Mouse (Mus musculus): ENCODE measurements around the gene Ryr1.
"Not testable (repeated sequence)": the region's sequence is repeated elsewhere in the genome, so short reads cannot be mapped to it uniquely, and the experiment has no call there.

Ryr1 gene

DNA sequence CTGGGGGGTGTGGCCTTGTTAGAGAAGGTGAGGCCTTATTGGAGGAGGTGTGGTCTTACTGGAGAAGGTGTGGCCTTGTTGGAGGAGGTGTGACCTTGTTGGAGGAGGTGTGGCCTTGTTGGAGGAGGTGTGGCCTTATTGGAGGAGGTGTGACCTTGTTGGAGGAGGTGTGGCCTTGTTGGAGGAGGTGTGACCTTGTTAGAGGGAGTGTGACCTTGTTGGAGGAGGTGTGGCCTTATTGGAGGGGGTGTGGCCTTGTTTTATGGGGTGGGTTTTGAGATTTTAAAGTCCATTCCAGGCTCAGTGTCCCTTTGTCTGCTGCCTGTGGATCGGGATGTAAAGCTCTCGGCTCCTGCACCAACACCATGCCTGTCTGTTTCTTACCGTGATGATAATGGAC is 40.6 kb downstream of the Ryr1 start:
- no peak for DNase-seq (ENCODE audit: low spot score in 2 of 2)

DNA sequence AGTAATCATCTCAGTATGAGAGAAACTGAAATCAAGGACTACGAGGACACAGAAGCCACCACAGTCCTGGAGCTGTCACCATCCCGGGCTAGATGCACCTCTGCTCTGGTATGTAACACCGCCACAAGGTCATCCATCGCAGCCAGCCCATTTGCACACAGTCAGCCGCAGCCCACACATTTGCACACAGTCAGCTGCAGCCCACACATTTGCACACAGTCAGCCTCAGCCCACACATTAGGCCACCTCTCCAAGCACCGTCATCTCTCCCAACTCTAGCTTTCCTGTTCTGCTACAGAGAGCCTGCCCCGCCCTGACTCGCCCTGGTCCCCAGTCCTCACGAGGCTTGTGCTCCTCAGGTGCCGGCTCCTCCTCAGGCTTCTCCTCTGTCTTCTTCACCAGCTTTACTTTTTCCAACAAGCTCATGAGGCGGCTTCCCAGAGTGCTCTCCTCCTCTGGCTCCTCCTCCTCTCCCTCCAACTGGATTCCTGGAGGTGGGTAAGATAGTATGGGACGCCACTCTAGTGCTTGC is 45.5 kb downstream of the Ryr1 start:
- DNase-seq (ENCODE audit: low spot score in 2 of 2) = no peak

DNA sequence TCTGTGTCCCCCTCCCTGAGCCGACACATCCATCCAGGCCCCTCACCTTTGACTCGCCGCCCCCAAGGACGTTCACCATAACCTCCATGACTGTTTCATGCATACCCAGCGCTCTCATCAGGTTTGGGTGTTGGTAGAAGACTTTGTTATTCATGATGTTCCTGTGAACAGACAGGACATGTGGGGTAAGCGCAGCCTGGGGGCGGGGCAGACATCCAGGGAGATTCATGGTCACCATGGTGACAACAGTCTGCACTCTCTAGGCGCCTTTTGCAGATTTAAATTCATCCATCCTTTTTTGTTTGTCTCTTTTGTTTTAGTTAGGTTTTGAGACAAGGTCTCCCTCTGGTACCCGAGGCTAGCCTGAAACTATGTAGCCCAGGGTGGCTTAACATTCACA is 48.0 kb downstream of the Ryr1 start:
- peak in 1 of 2 experiments; percentile 31 for DNase-seq (ENCODE audit: low spot score in 2 of 2)

DNA sequence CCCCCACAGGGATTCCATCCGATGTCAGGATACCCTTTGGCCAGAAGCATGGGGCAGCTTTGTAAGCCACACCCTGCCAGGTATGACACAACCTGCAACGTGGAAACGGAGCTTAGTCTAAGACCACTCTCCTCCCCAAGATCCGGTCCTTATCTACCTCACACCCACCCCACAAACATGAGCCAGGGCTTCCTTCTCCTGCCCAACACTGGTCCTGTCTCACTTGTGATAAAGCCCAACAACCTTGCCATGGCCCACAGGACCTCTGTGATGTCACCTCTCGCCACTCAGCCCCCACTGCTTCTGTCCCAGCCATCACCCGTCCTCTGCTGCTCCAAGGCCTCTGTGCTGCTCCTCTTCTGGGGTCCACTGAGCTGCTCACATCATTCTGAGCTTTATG is 49.8 kb downstream of the Ryr1 start:
- DNase-seq (ENCODE audit: low spot score in 2 of 2) = no peak

DNA sequence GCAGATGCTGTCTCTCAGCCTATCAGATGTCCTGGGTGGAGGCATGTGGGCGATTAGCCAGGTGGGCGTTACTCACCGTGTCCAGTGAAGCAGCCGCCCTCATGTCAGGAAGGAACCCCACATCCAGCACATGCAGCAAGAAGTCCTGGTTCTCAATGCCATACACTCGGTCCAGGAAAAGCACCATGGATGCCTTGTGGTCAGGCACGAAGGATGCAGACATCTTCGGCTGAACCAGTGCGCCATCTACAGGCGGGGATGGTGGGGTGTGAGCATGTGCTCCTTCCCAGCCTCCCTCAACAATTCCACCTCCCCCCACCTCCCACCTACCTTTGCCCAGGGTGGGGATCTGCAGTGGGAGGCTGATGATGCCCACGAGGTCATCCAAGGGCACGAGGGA is 52.3 kb downstream of the Ryr1 start:
- DNase-seq (ENCODE audit: low spot score in 2 of 2) = peak; percentile 27 to 36

DNA sequence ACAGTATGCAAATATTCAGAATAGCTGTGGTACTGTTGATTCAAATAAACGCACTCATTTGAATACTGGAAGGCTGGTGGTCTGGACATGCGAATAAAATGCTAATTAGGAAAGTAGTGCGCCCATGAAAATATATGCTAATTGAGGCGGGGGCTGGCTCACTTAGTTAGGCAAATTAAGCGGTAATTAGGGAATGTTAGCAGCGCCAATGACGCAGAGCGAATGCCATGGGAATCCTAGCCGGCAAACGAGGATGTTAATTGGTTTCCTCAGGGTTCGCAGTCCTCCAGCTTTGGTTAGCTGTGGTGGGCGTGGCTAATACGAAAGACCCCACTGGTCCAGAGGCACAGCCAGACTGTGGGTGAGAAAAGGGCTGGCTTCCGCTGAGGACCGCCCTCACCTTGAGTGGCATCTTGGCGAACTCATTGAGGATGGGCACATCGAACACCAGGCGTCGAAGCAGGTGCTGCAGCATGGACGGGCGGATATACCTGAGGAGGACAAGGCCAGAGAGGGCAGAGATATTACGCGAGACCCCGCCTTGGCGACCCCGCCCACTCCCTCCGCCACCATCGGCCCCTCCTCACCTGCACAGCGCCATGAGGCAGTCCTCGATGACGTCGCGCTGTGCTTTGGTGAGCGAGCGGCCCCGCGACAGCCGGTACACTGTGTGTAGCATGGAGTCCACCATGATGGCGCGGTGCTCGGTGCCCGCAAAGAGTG is 53.6 kb downstream of the Ryr1 start:
- peak; percentile 14 to 38 for DNase-seq (ENCODE audit: low spot score in 2 of 2)

DNA sequence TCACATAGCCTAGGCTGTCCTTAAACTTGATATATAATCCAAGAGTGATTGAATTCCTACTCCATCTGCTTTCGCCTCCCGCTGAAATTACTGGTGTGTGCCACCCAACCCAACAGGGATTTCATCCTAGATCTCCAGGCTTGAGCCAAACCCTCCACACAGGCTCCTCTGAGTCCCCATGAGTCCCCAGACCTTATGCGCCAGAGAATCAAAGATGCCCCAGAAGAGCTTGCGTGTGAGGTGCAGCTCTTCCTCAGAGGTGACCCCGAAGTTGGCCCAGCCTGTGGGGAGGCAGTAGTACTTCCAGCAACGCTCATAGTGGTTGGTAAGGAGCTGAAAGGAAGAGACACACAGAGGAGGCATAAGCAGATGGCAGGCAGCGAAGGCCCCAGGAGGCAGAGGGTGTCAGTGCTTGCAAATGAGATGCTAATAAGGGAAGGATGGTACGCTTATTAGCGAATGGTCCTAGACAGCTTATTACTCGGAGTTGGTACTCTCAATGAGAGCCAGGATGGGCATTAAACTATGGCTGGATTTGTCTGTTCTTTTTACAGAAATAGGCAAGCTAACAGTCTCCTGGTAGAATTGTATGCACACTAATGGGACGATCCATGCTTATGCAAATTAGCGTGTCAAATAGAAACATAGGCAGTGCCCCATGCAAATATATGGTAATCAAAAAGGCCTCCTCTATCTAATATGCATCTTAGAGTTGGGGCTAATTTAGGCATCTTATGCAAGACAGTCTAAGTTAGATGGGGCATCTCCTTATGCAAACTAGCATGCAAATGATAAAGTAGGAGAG is 54.4 kb downstream of the Ryr1 start:
- no peak for DNase-seq (ENCODE audit: low spot score in 2 of 2)

DNA sequence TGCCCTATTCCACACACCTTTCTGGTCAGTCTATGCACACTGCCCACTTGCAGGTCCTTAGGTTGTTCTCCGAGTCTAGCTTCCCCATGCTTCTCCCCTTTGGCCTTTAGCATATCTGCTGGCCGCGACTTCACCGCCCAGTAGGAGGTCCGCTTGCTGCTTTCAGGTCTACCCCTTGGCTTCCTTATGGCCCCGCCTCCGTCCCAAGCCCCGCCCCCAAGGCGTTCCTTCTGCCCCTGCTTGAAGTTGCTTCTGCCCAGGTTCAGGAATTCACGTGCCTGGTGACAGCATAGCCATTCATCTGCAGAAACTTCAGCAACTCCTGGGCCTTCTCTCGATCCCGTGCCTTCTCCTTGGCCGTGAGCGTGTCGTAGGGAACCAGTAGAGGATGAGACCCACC is 57.2 kb downstream of the Ryr1 start:
- DNase-seq (ENCODE audit: low spot score in 2 of 2) = no peak

DNA sequence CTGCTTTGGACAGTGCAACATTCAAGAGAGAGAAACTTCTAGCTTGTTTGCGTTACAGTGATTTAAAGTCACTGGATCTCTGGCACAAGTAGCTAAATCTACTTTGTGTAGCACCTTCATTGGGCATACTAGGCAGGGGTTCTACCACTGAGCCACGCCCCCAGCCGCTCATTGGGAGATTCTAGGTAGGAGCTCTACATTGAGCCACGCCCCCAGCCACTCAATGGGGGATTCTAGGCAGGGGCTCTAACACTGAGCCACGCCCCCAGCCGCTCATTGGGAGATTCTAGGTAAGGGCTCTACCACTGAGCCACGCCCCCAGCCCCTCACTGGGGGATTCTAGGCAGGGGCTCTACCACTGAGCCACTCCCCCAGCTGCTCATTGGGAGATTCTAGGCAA is 61.5 kb downstream of the Ryr1 start:
- DNase-seq (ENCODE audit: low spot score in 2 of 2) = not testable (repeated sequence)

DNA sequence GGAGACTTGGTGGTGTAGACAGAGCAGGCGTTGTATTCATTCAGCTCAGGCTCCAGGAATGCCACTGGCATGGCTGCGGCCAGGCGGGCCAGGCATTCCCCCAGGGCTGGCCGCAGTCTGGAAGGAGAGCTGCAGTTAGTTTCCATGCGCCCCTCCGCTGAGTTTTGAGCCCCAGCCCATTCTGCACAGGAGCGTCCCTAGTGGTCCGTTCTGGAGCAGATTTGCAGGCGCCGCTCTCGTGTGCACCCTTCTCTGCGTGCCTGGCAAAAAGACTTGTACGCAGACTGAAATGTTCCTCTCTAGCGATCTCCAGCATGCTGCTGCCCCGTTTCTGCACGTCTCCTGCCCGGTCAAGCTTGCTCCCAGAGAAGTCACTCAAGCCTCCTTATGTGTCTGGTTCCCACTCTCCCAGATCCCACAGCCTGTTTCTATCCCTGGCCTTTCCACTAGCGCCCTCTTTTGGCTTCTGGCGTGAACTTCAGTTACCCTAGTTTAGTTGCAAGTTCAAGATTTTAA is 63.4 kb downstream of the Ryr1 start:
- DNase-seq (ENCODE audit: low spot score in 2 of 2) = no peak

DNA sequence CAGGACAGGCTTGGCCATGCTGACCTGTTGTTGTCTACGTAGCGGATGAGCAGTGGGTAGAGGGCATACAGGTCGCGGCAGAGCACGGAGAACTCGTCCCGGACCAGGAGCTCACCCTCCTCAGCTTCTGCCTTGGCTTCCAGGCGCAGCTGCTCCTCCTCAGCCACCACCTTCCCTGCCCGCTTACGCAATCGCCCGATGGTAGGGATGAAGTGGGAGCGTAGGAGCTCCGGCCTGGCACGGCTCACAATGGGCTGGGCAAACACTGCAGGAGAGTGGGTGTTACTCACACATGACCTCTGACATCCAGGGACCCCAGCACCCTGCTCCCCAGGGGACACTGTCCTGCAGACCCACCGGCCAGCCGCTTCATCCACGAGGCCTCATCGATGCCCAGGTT is 65.5 kb downstream of the Ryr1 start:
- DNase-seq (ENCODE audit: low spot score in 2 of 2) = no peak

DNA sequence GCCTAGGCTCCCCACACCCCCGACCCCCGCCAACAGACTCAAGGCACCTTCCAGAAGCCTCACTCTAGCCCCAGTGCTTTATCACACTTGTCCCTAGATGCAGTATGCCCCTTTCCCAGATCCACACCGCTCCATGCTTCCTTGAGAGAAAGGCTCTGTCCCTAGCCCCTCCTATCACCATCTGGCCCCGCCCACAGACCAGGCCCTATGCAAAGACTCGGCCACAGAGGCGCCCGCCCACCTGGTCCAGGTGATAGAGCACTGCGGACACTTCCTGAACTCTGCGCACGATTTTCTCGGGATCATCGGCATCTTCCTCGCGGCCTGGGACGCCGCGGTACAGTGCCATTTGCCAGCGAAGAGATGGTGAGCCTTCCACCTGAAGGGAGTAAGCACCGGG is 72.2 kb downstream of the Ryr1 start:
- DNase-seq (ENCODE audit: low spot score in 2 of 2) = no peak

DNA sequence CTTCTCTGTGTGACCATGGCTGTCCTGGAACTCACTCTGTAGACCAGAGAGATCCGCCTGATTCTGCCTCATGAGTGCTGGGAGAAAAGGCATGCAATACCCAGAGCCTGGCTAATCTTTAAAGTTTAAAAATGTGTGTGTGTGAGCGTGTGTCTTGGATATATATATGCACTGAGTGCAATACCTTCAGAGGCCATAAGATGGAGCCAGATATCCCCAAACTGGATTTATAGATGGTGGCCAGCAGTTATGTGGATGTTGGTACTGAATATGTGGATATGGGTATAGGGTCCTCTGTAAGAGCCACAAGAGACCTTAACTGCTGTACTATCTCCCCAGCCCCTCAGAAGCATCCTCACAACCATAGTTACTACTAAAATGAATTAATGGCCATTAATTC is 74.2 kb downstream of the Ryr1 start:
- no peak for DNase-seq (ENCODE audit: low spot score in 2 of 2)

DNA sequence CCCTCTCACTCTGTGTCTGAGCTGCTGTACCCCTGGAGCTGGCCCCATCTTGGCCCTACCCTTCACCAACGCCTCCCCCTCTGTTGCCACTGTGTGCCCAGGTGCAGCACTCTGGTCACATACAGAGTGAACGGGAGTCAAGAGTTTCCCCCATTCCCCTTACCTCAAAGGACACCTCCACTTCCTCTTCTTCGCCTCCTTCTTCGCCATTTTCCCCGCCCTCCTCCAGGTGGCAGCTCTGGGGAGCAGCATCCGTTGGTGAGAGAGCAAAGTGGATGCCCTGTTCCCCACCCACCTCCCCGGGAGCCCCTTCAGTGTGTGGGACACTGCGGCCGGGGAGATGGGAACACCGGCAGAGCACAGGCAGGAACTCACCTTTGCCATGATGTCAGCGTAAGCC is 76.4 kb downstream of the Ryr1 start:
- no peak for DNase-seq (ENCODE audit: low spot score in 2 of 2)

DNA sequence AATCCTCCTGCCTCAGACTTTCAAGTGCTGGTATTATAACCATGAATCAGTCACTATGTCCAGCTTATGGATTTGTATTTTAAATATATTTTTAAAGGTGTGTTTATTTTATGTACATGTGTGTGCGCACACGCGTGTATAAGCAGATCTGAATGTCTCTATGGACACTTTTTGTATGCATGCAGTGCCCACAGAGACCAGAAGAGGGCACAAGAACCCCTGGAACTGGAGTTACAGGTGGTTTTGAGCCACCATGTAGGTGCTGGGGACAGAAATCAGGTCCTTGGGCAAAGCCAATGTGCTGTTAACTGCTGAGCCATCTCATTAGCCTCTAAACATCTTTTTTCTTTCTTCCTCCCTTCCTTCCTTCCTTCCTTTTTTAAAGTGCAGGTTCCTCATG is 76.9 kb downstream of the Ryr1 start:
- no peak for DNase-seq (ENCODE audit: low spot score in 2 of 2)

DNA sequence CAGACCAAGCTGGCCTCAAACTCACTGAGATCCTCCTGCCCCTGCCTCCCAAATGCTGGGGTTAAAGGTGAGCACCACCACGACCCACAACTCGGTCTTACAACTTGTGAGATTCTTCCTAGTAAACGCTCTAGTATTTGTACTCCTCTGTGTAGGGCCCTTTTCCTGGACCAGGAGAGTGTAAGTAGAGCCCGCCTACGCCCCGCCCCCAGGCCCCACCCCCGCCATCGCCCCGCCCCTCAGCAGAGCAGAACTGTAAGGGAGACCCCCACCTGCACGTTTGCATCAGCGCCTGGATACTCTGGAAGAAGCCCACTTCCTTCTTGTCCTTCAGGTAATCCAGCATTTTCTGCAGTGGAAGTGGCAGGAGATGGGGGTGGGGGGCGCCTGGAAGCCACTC is 78.4 kb downstream of the Ryr1 start:
- no peak for DNase-seq (ENCODE audit: low spot score in 2 of 2)

DNA sequence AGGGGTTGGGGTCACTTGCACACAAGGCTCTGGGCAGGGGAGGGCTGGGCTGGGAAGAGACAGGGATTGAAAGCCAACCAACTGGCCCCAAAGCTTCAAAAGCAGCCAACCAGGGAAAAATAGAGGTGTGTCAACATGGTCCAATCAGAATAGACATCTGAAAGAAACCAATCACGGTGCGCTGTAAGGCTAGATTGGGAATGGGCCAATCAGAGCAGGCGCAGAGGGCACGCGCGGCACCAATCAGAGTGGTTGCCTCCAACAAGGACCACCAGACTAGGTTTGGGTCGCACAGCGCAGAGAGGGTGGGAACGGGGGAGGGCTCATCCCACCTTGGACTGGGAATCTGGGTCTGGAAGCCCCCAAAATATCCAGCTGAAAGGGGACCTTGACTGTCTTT is 80.7 kb downstream of the Ryr1 start:
- DNase-seq (ENCODE audit: low spot score in 2 of 2) = no peak

DNA sequence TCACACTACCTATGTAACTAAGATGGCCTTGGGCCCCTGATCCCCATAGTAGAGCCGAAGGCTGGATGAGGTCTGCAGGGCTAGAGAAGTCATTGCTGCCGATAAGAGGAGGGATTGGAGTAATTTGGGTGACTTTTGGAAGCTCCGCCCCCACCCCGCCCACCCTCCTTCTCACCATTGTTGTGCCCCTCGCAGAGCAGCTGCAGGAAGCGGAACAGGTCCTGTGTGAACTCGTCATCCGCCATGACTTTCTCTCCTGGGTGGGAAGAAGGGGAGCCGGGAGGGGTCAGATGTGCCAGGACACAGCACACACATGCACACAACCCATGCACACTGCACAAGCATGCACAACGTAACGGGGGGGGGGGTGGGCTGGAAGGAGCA is 81.3 kb downstream of the Ryr1 start:
- no peak for DNase-seq (ENCODE audit: low spot score in 2 of 2)

DNA sequence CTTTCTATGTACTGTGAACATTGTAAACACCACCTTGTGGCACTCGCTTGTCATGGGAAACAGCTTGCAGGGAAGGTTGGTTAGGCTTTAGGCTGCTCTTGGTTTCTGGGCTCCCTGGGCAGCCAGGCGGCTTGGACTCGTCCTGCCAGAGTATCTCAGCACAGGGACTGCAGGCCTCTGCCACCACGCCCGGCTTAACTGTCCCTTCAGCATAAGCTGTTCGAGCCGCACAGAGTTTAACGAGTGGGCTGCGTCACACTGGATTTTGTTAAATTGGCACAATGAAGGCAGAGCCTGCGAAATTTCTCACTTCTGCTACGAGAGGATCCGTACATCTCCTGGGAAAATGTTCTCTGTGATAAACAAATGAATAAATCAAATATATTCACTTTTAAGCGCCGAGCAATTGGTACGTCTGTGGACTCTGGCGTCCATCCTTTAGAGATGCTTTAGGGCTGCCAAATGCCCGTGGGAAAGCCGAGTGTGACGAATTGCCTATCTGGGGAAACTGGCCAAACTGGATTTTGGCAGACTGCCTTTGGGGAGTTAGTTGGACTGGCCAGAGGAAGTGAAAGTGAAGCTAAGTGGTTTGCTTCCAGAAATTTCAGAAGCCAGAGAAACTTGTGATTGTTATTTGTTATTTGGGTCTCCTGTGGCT is 81.8 kb downstream of the Ryr1 start:
- no peak for DNase-seq (ENCODE audit: low spot score in 2 of 2)

DNA sequence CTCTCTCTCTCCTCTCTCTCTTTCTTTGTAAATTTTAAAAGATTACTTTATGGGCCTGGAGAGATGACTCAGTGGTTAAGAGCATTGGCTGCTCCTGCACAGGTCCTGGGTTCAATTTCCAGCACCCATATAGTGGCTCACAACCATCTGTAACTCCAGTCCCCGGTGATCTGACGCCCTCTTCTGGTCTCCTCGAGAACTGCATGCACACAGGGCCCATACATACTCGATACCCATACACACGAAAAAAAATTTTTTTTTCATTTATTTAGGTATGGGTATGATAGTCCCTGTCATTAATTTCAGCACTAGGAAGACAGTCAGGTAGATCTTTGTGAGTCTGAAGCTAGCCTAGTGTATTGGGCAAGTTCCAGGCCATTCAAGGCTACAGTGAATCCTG is 83.8 kb downstream of the Ryr1 start:
- DNase-seq (ENCODE audit: low spot score in 2 of 2) = no peak

DNA sequence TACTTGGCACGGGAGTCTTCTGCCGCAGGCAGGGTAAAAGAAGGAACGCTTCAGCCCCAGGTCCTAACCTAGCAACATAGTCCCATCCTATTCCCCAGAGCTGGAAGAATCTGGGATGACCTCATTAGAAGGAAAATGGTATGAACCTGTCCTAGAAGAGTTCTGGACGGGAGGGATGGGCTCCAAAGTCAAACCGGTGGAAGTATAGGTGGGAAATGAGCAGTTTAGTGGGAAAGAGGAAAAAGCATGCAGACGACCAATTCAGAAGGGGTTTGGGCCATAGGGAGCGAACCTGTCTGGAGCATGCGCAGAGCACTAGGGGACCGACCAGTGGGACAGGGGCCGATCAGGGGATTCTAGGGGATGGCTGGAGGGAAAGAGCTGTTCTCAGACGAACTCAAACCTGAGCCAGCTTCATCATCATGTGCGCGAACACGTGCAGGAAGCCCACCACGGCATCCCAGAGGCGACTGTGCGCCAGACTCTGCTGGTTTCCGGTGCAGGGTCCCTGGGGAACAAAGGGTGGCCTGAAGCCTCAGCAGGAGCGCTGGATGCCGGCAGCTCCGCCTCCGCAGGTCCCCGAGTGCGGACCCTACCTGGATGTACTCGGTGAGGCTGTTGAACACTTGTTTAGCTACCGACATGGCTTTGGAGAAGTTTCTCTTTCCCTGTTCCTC is 84.9 kb downstream of the Ryr1 start:
- DNase-seq (ENCODE audit: low spot score in 2 of 2) = no peak

DNA sequence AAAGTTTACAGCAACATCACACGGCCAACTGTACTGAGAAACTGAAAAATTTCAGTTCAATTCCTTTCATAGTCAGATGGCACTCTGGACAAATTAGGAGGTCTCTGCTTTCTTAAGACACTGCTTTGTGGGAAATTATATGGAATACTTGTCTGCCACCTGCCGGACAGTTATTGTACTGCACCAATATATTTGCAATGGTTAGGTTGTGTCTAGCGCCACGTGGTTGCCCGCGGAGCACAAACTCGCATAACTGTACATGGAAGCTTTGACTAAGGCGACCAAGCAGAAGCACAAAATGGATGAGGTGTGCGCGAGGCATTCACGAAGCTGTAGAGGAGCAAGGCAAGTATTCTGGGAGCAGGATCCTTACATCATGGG is 85.4 kb downstream of the Ryr1 start:
- peak; percentile 91 for DNase-seq (ENCODE audit: low spot score in 2 of 2)

Data from frontal cortex, postnatal 25 days (tissue).